Mouse (Mus musculus): ENCODE measurements around the gene Evx2.

The Evx2 gene

GRCm38 (mm10) chr2:74686988-74687697 lies 27.8 kb upstream of the Evx2 start:
- Histone ChIP-seq H3K36me3 (ENCODE audit: insufficient read depth, low read length) (no peaks in the 10 kb centered on the region), H3K9me3 (ENCODE audit: low read length) (no peaks in the 10 kb centered on the region), H3K4me1 (replicated peaks; ENCODE audit: low read depth, low read length) (peaks cover 56% of the 10 kb centered on the region), H3K4me3 (replicated peaks; ENCODE audit: low read length) (peak overlapping the region; percentile 46), H3K27me3 (ENCODE audit: insufficient read depth, low read length) (peaks cover 89% of the 10 kb centered on the region)
- TF ChIP-seq CTCF (conservative IDR thresholded peaks at IDR 0.05; ENCODE audit: low read length) = no peak
- TF ChIP-seq POU5F1 (IDR thresholded peaks at IDR 0.05; ENCODE audit: borderline replicate concordance, low read length) = no peak
- no peak for TF ChIP-seq NANOG (IDR thresholded peaks at IDR 0.05; ENCODE audit: borderline replicate concordance, low read length)

- Histone ChIP-seq H3K9me3 (ENCODE audit: low read length) (no peaks in the 10 kb centered on the region), H3K4me1 (replicated peaks; ENCODE audit: low read depth, low read length) (peaks cover 52% of the 10 kb centered on the region), H3K4me3 (replicated peaks; ENCODE audit: low read length) (no peak overlapping the region), H3K27me3 (ENCODE audit: insufficient read depth, low read length) (peaks cover 88% of the 10 kb centered on the region), H3K36me3 (ENCODE audit: insufficient read depth, low read length) (no peaks in the 10 kb centered on the region)
- no peak for TF ChIP-seq NANOG (IDR thresholded peaks at IDR 0.05; ENCODE audit: borderline replicate concordance, low read length)
- TF ChIP-seq CTCF (conservative IDR thresholded peaks at IDR 0.05; ENCODE audit: low read length) = peak; percentile 50
Observed at GRCm38 (mm10) chr2:74686301-74686987, 27.1 kb upstream of the Evx2 start.

- Histone ChIP-seq H3K36me3 (ENCODE audit: insufficient read depth, low read length) (no peaks in the 10 kb centered on the region), H3K4me3 (replicated peaks; ENCODE audit: low read length) (no peak overlapping the region), H3K27me3 (ENCODE audit: insufficient read depth, low read length) (peaks cover 92% of the 10 kb centered on the region), H3K4me1 (replicated peaks; ENCODE audit: low read depth, low read length) (peaks cover 54% of the 10 kb centered on the region), H3K9me3 (ENCODE audit: low read length) (no peaks in the 10 kb centered on the region)
- TF ChIP-seq NANOG (IDR thresholded peaks at IDR 0.05; ENCODE audit: borderline replicate concordance, low read length) (no peak), POU5F1 (IDR thresholded peaks at IDR 0.05; ENCODE audit: borderline replicate concordance, low read length) (no peak), CTCF (conservative IDR thresholded peaks at IDR 0.05; ENCODE audit: low read length) (no peak)
Observed at GRCm38 (mm10) chr2:74685059-74685603, 25.8 kb upstream of the Evx2 start.

- H3K4me1 ChIP-seq (replicated peaks; ENCODE audit: low read depth, low read length) = peaks cover 54% of the 10 kb centered on the region
- H3K4me3 ChIP-seq (replicated peaks; ENCODE audit: low read length) = no peak overlapping the region
- H3K27me3 ChIP-seq (ENCODE audit: insufficient read depth, low read length) = peaks cover 92% of the 10 kb centered on the region
- H3K9me3 ChIP-seq (ENCODE audit: low read length) = no peaks in the 10 kb centered on the region
- H3K36me3 ChIP-seq (ENCODE audit: insufficient read depth, low read length) = no peaks in the 10 kb centered on the region
- TF ChIP-seq NANOG (IDR thresholded peaks at IDR 0.05; ENCODE audit: borderline replicate concordance, low read length) (no peak), CTCF (conservative IDR thresholded peaks at IDR 0.05; ENCODE audit: low read length) (no peak), POU5F1 (IDR thresholded peaks at IDR 0.05; ENCODE audit: borderline replicate concordance, low read length) (no peak)
Observed at GRCm38 (mm10) chr2:74684106-74684505, 24.7 kb upstream of the Evx2 start.

GRCm38 (mm10) chr2:74683471-74683951 lies 24.2 kb upstream of the Evx2 start:
- Histone ChIP-seq H3K36me3 (ENCODE audit: insufficient read depth, low read length) (no peaks in the 10 kb centered on the region), H3K4me3 (replicated peaks; ENCODE audit: low read length) (no peak overlapping the region), H3K27me3 (ENCODE audit: insufficient read depth, low read length) (peaks cover 92% of the 10 kb centered on the region), H3K9me3 (ENCODE audit: low read length) (no peaks in the 10 kb centered on the region), H3K4me1 (replicated peaks; ENCODE audit: low read depth, low read length) (peaks cover 58% of the 10 kb centered on the region)
- TF ChIP-seq NANOG (IDR thresholded peaks at IDR 0.05; ENCODE audit: borderline replicate concordance, low read length) (no peak), POU5F1 (IDR thresholded peaks at IDR 0.05; ENCODE audit: borderline replicate concordance, low read length) (no peak), CTCF (conservative IDR thresholded peaks at IDR 0.05; ENCODE audit: low read length) (no peak)

DNA sequence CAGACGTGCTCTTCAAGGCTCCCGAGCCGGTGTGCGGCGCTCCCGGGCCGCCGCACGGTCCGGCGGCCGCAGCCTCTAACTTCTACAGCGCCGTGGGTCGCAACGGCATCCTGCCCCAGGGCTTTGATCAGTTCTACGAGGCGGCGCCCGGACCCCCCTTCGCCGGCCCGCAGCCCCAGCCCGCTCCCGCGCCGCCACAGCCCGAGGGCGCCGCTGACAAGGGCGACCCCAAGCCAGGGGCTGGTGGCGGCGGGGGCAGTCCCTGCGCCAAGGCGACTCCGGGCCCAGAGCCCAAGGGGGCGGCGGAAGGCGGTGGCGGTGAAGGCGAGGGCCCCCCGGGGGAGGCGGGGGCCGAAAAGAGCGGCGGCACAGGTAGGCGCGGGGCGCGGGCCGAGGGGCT lies 23.4 kb upstream of the Evx2 start:
- no peaks in the 10 kb centered on the region for H3K9me3 ChIP-seq (ENCODE audit: low read length)
- H3K27me3 ChIP-seq (ENCODE audit: insufficient read depth, low read length) = peaks cover 92% of the 10 kb centered on the region
- H3K4me1 ChIP-seq (replicated peaks; ENCODE audit: low read depth, low read length) = peaks cover 57% of the 10 kb centered on the region
- no peaks in the 10 kb centered on the region for H3K36me3 ChIP-seq (ENCODE audit: insufficient read depth, low read length)
- TF ChIP-seq POU5F1 (IDR thresholded peaks at IDR 0.05; ENCODE audit: borderline replicate concordance, low read length) (no peak), CTCF (conservative IDR thresholded peaks at IDR 0.05; ENCODE audit: low read length) (no peak), NANOG (IDR thresholded peaks at IDR 0.05; ENCODE audit: borderline replicate concordance, low read length) (no peak)
- peak overlapping the region; percentile 69 for H3K4me3 ChIP-seq (replicated peaks; ENCODE audit: low read length)

DNA sequence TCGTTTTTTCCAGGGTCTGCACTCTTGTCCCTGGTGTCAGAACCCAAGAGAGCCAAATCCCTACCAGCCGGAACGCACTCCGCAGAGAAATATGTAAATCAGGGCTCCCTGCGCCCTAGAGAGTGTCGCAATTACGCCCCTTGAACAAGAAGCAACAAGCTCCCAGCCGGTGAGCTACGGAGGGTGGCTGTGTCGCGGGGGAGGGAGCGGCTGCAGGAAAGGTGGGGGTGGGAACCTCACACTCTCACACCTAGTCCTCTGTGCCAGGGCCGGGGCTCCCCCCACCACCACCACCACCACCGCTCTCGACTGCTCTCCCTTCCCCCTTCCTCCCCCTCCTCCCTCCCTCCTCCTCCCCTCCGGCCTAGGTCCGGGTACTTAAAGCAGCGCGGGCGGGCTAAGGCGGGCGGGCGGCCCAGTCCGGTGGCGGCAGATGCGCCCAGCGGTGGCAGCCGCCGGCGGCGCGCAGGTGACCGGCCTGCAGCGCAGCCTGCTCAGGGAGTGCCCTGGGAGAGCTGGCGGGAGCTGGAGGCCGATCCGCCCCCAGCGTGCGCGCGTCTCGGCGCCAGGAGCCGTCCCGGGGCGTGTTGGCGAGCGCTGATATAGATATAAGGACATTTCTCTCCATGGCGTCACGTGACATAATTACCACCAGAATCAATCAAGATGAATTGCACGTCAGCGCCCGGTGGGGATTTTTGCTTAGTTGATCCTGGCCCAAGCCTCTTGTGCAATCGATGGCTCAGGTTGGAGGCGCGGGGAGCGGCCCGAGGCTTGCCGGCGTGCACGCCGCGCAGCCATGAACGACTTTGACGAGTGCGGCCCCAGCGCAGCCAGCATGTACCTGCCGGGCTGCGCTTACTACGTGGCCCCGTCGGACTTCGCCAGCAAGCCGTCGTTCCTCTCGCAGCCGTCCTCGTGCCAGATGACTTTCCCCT lies 22.5 kb upstream of the Evx2 start:
- Histone ChIP-seq H3K4me3 (replicated peaks; ENCODE audit: low read length) (peak overlapping the region; percentile 69), H3K36me3 (ENCODE audit: insufficient read depth, low read length) (no peaks in the 10 kb centered on the region), H3K4me1 (replicated peaks; ENCODE audit: low read depth, low read length) (peaks cover 47% of the 10 kb centered on the region), H3K9me3 (ENCODE audit: low read length) (no peaks in the 10 kb centered on the region), H3K27me3 (ENCODE audit: insufficient read depth, low read length) (peaks cover 92% of the 10 kb centered on the region)
- TF ChIP-seq NANOG (IDR thresholded peaks at IDR 0.05; ENCODE audit: borderline replicate concordance, low read length) (no peak), POU5F1 (IDR thresholded peaks at IDR 0.05; ENCODE audit: borderline replicate concordance, low read length) (peak; percentile 49; the same call in 1 of the 2 replicates)
